Mouse (Mus musculus): ENCODE measurements around the gene Smbd1. TPM values are rescaled to one million over a fixed set of nuclear protein-coding genes. Genes with fewer than 3 reads are reported as not detected.
A peak's percentile ranks its signal among the peaks of the same experiment; 100 is the strongest.

Gene Smbd1
- polyA plus RNA-seq, 1 experiment from 2014 or later = not detected

- Histone ChIP-seq H3K4me2 (peak overlapping the region; percentile 49), H3K4me3 (replicated peaks) (no peak overlapping the region)
- 35% methylated on average over 9 of the region's 9 CpGs for WGBS (ENCODE audit: insufficient replicate concordance)
Measured at GRCm38 (mm10) chr16:32813362-32813761, 3.1 kb upstream of the Smbd1 start.

GRCm38 (mm10) chr16:32812888-32813361 is 2.6 kb upstream of the Smbd1 start:
- H3K27me3 ChIP-seq = peaks cover 6% of the 10 kb centered on the region; the same call in 1 of the 2 replicates
- DNase-seq = peak; percentile 61
- H3K27ac ChIP-seq = no peak overlapping the region
- ATAC-seq (ENCODE audit: low read depth) = peak; percentile 50; the same call in 1 of the 2 replicates
- H3K4me3 ChIP-seq (replicated peaks) = no peak overlapping the region
- peak overlapping the region; percentile 49 for H3K4me2 ChIP-seq
- H3K36me3 ChIP-seq = no peaks in the 10 kb centered on the region
- H3K9me3 ChIP-seq (replicated peaks) = no peaks in the 10 kb centered on the region
- H3K4me1 ChIP-seq (replicated peaks) = peaks cover 17% of the 10 kb centered on the region
- WGBS (ENCODE audit: insufficient replicate concordance) = 0% methylated on average over 9 of the region's 9 CpGs
- H3K9ac ChIP-seq = no peak overlapping the region

More at GRCm38 (mm10) chr16:32813362-32813761, 3.1 kb upstream of the Smbd1 start:
- DNase-seq (no peak), ATAC-seq (ENCODE audit: low read depth) (no peak)
- Histone ChIP-seq H3K9me3 (replicated peaks) (no peaks in the 10 kb centered on the region), H3K27me3 (peaks cover 6% of the 10 kb centered on the region; the same call in 1 of the 2 replicates), H3K4me1 (replicated peaks) (peaks cover 15% of the 10 kb centered on the region), H3K27ac (no peak overlapping the region), H3K36me3 (no peaks in the 10 kb centered on the region), H3K9ac (no peak overlapping the region)

DNA sequence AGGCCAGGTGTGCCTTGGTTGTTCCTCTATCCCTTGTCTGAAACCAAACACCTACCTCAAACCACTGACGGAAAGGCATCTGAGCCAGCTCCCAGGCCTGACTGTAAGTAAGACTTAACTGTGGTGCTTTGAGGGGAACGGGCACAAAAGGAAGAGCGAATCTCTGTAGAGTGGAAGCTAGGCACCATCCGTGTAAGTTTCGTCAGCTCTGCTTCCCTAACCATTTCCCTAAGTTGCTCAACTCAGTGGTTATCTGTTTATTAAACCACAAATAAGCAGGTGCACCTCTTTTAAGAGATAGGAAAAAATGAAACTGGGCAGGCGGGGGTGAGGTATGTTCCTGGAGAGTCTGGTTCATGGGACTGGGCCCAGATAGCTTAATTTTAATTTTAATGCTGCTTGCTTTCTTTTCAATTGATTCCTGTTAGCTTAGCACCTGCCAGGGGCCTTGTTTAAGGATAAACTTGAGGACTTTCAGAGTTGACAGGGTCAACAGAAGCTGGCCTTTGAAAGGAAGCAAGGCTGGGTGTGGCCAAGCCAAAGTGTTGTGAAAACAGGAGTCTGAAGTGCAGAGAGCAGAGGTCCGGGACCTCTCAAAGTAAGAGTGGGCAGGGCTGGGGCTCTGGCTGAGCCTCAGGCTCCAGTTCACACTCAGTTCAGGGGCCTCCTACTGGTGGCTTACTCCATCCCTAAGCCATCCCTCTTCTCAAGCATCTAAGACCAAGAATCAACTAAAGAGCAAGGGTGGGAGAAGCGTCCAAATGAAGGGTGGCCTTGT is 2.7 kb downstream of the Smbd1 start:
- Histone ChIP-seq H3K27ac (no peak overlapping the region), H3K9me3 (replicated peaks) (no peaks in the 10 kb centered on the region), H3K27me3 (no peaks in the 10 kb centered on the region), H3K36me3 (no peaks in the 10 kb centered on the region), H3K9ac (no peak overlapping the region), H3K4me2 (no peak overlapping the region), H3K4me3 (replicated peaks) (no peak overlapping the region), H3K4me1 (replicated peaks) (peaks cover 10% of the 10 kb centered on the region)
- no peak for DNase-seq
- ATAC-seq (ENCODE audit: low read depth) = no peak
- WGBS (ENCODE audit: insufficient replicate concordance) = 36% methylated on average over 8 of the region's 8 CpGs

- Histone ChIP-seq H3K36me3 (no peaks in the 10 kb centered on the region), H3K27me3 (no peaks in the 10 kb centered on the region), H3K9ac (no peak overlapping the region), H3K27ac (no peak overlapping the region), H3K4me1 (replicated peaks) (peaks cover 10% of the 10 kb centered on the region), H3K4me2 (no peak overlapping the region), H3K9me3 (replicated peaks) (no peaks in the 10 kb centered on the region), H3K4me3 (replicated peaks) (no peak overlapping the region)
- WGBS (ENCODE audit: insufficient replicate concordance) = 64% methylated on average over 7 of the region's 7 CpGs
- DNase-seq = no peak
- no peak for ATAC-seq (ENCODE audit: low read depth)
Measured at GRCm38 (mm10) chr16:32805151-32805550, 5.1 kb downstream of the Smbd1 start.

- H3K4me2 ChIP-seq = no peak overlapping the region
- no peak overlapping the region for H3K9ac ChIP-seq
- 36% methylated on average over 5 of the region's 5 CpGs for WGBS (ENCODE audit: insufficient replicate concordance)
- no peak overlapping the region for H3K4me3 ChIP-seq (replicated peaks)
- no peak for ATAC-seq (ENCODE audit: low read depth)
- no peaks in the 10 kb centered on the region for H3K36me3 ChIP-seq
- DNase-seq = no peak
- H3K4me1 ChIP-seq (replicated peaks) = peaks cover 10% of the 10 kb centered on the region
- no peak overlapping the region for H3K27ac ChIP-seq
- no peaks in the 10 kb centered on the region for H3K27me3 ChIP-seq
- H3K9me3 ChIP-seq (replicated peaks) = no peaks in the 10 kb centered on the region
Measured at GRCm38 (mm10) chr16:32803901-32804300, 6.4 kb downstream of the Smbd1 start.

DNA sequence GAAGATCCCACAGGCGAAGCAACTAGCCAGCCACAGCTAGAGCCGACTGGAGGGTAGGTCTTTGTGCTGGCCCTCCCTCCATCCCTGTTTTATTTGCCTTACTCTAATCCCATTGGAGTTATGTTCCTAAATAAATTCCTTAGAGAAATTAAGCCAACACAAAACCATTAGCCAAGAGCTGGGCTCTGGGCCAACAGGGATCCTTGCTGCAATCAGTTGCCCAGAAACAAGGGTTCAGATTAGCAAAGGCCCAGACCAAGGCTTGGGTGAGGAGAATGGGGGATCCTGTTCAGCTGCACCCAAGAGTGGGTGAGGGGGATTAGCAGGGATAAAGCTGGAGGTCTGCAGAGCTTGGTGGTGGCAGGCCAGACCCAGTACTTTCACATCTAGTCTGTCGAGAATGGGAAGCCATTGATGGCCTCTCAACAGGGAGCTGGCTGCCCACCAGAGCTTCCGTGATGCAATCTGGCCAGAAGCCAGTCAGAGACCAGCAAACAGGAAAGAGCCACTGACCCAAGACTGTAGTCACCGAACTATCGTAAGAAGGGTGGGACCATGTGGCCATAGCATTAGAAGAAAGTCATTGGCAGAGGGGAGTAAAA is 6.9 kb downstream of the Smbd1 start:
- DNase-seq (no peak), ATAC-seq (ENCODE audit: low read depth) (no peak)
- Histone ChIP-seq H3K27me3 (no peaks in the 10 kb centered on the region), H3K9ac (no peak overlapping the region), H3K9me3 (replicated peaks) (no peaks in the 10 kb centered on the region), H3K36me3 (no peaks in the 10 kb centered on the region), H3K27ac (no peak overlapping the region), H3K4me3 (replicated peaks) (no peak overlapping the region), H3K4me2 (no peak overlapping the region), H3K4me1 (replicated peaks) (peaks cover 10% of the 10 kb centered on the region)
- WGBS (ENCODE audit: insufficient replicate concordance) = 42% methylated on average over 6 of the region's 6 CpGs

- Histone ChIP-seq H3K27me3 (peaks cover 22% of the 10 kb centered on the region; the same call in 1 of the 2 replicates), H3K9ac (no peak within 1 kb of the TSS), H3K4me3 (replicated peaks) (no peak within 1 kb of the TSS), H3K9me3 (replicated peaks) (no peaks in the 10 kb centered on the region), H3K4me2 (no peak within 1 kb of the TSS), H3K4me1 (replicated peaks) (no peaks in the 10 kb centered on the region), H3K36me3 (no peaks in the 10 kb centered on the region), H3K27ac (no peak within 1 kb of the TSS)
- 32% methylated on average over 3 of the region's 3 CpGs for WGBS (ENCODE audit: insufficient replicate concordance)
- DNase-seq (no peak), ATAC-seq (ENCODE audit: low read depth) (no peak)
Measured at GRCm38 (mm10) chr16:32797426-32797689, 12.9 kb downstream of the Smbd1 start, which contains the start of gene Muc20. Muc20 (minus strand) TSS chr16:32797435.

DNA sequence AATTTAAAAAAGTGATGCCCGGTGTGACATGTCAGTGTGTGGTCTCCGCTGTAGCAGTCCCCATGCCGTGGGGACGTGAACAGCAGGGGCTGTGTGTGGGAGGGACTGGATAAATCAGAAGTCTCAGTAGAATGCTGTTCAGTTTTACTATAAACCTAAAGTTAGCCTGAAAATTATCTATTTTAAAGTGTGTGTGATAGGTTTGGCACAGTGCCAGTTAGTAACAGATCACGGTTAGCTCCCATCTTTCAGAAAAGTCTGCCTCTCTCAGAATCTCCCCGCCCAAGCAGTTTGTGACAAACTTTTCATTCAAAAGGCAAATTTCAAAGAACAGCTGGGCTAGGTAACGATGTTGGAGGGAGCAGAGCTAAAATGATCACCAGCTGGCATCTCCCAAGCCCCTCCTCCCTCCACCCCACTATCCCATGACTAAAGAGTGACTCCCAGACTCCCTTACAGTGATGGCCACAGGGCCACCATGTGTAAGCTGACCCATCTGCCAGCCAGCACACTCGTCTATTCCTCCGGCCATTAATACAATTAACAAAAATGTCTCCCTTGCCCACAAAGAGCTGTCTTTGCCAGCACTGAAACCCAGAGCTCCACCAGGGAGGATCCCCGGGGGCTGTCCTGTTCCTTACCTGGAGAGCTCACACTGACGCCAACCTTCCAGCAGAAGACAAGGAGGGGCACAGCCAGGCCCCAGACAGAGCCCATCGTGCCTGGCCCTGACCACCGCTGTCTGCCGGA is 13.4 kb downstream of the Smbd1 start:
- ATAC-seq (ENCODE audit: low read depth) = no peak
- no peak overlapping the region for H3K9ac ChIP-seq
- no peak for DNase-seq
- H3K4me1 ChIP-seq (replicated peaks) = no peaks in the 10 kb centered on the region
- H3K9me3 ChIP-seq (replicated peaks) = no peaks in the 10 kb centered on the region
- H3K4me3 ChIP-seq (replicated peaks) = no peak overlapping the region
- H3K27ac ChIP-seq = no peak overlapping the region
- H3K4me2 ChIP-seq = no peak overlapping the region
- 62% methylated on average over 14 of the region's 14 CpGs for WGBS (ENCODE audit: insufficient replicate concordance)
- no peaks in the 10 kb centered on the region for H3K36me3 ChIP-seq
- H3K27me3 ChIP-seq = peaks cover 25% of the 10 kb centered on the region; the same call in 1 of the 2 replicates

- Histone ChIP-seq H3K27ac (no peak overlapping the region), H3K9ac (no peak overlapping the region), H3K4me2 (no peak overlapping the region), H3K4me1 (replicated peaks) (no peaks in the 10 kb centered on the region), H3K9me3 (replicated peaks) (no peaks in the 10 kb centered on the region), H3K4me3 (replicated peaks) (no peak overlapping the region), H3K36me3 (no peaks in the 10 kb centered on the region), H3K27me3 (peaks cover 27% of the 10 kb centered on the region; the same call in 1 of the 2 replicates)
- DNase-seq = no peak
- 38% methylated on average over 1 of the region's 1 CpGs for WGBS (ENCODE audit: insufficient replicate concordance)
- no peak for ATAC-seq (ENCODE audit: low read depth)
Measured at GRCm38 (mm10) chr16:32795177-32795576, 15.1 kb downstream of the Smbd1 start.

- ATAC-seq (ENCODE audit: low read depth) (no peak), DNase-seq (no peak)
- no peak overlapping the region for H3K27ac ChIP-seq
- H3K4me2 ChIP-seq = no peak overlapping the region
- no peak overlapping the region for H3K4me3 ChIP-seq (replicated peaks)
- no peaks in the 10 kb centered on the region for H3K4me1 ChIP-seq (replicated peaks)
- WGBS (ENCODE audit: insufficient replicate concordance) = 59% methylated on average over 5 of the region's 5 CpGs
- H3K9ac ChIP-seq = no peak overlapping the region
- H3K27me3 ChIP-seq = peaks cover 23% of the 10 kb centered on the region; the same call in 1 of the 2 replicates
- no peaks in the 10 kb centered on the region for H3K36me3 ChIP-seq
- no peaks in the 10 kb centered on the region; the same call in 1 of the 2 replicates for H3K9me3 ChIP-seq (replicated peaks)
Measured at GRCm38 (mm10) chr16:32790056-32790455, 20.2 kb downstream of the Smbd1 start.

- no peaks in the 10 kb centered on the region; the same call in 1 of the 2 replicates for H3K9me3 ChIP-seq (replicated peaks)
- H3K27ac ChIP-seq = no peak overlapping the region
- WGBS (ENCODE audit: insufficient replicate concordance) = 77% methylated on average over 13 of the region's 13 CpGs
- no peaks in the 10 kb centered on the region for H3K36me3 ChIP-seq
- H3K4me1 ChIP-seq (replicated peaks) = no peaks in the 10 kb centered on the region
- H3K9ac ChIP-seq = no peak overlapping the region
- no peak overlapping the region for H3K4me2 ChIP-seq
- H3K4me3 ChIP-seq (replicated peaks) = no peak overlapping the region
- H3K27me3 ChIP-seq = 0 out of 2 replicates have a peak, but pooled peaks cover 3% of the 10 kb centered on the region
- DNase-seq (no peak), ATAC-seq (ENCODE audit: low read depth) (no peak)
Measured at GRCm38 (mm10) chr16:32784840-32785239, 25.4 kb downstream of the Smbd1 start.
